Mouse (Mus musculus): ENCODE measurements around the gene Ndrg4.

The Ndrg4 gene

GRCm38 (mm10) chr8:95678024-95678611 lies 1.3 kb downstream of the Ndrg4 start:
- peak; percentile 72 to 78 for DNase-seq (ENCODE audit: low spot score in 2 of 2)

- peak; percentile 90 for DNase-seq (ENCODE audit: low spot score in 2 of 2)
Observed at GRCm38 (mm10) chr8:95688073-95688672, 11.4 kb downstream of the Ndrg4 start.

- no peak for DNase-seq (ENCODE audit: low spot score in 2 of 2)
Observed at GRCm38 (mm10) chr8:95690929-95691541, 14.3 kb downstream of the Ndrg4 start.

GRCm38 (mm10) chr8:95694631-95695030 lies 17.9 kb downstream of the Ndrg4 start:
- DNase-seq (ENCODE audit: low spot score in 2 of 2), result peak; percentile 63 to 72

GRCm38 (mm10) chr8:95696661-95697060 lies 19.9 kb downstream of the Ndrg4 start:
- no peak for DNase-seq (ENCODE audit: low spot score in 2 of 2)

- peak; percentile 90 to 94 for DNase-seq (ENCODE audit: low spot score in 2 of 2)
Observed at GRCm38 (mm10) chr8:95697128-95697527, 20.3 kb downstream of the Ndrg4 start.

- DNase-seq (ENCODE audit: low spot score in 2 of 2), result no peak
Observed at GRCm38 (mm10) chr8:95698179-95698578, 21.4 kb downstream of the Ndrg4 start.

GRCm38 (mm10) chr8:95700282-95700681 lies 23.5 kb downstream of the Ndrg4 start:
- DNase-seq (ENCODE audit: low spot score in 2 of 2), result peak; percentile 89 to 94

GRCm38 (mm10) chr8:95701809-95702208 lies 25.0 kb downstream of the Ndrg4 start:
- peak in 1 of 2 experiments; percentile 49 for DNase-seq (ENCODE audit: low spot score in 2 of 2)

- peak; percentile 97 to 98 for DNase-seq (ENCODE audit: low spot score in 2 of 2)
Observed at GRCm38 (mm10) chr8:95702480-95703446, 26.0 kb downstream of the Ndrg4 start.

- peak; percentile 94 for DNase-seq (ENCODE audit: low spot score in 2 of 2)
Observed at GRCm38 (mm10) chr8:95703461-95704260, 26.9 kb downstream of the Ndrg4 start.

GRCm38 (mm10) chr8:95704538-95704937 lies 27.8 kb downstream of the Ndrg4 start:
- peak; percentile 31 to 43 for DNase-seq (ENCODE audit: low spot score in 2 of 2)

- peak; percentile 28 to 30 for DNase-seq (ENCODE audit: low spot score in 2 of 2)
Observed at GRCm38 (mm10) chr8:95709579-95709978, 32.8 kb downstream of the Ndrg4 start.

GRCm38 (mm10) chr8:95711029-95711428 lies 34.2 kb downstream of the Ndrg4 start:
- DNase-seq (ENCODE audit: low spot score in 2 of 2), result peak; percentile 30 to 33

GRCm38 (mm10) chr8:95712395-95712794 lies 35.6 kb downstream of the Ndrg4 start:
- DNase-seq (ENCODE audit: low spot score in 2 of 2), result peak; percentile 19 to 33

GRCm38 (mm10) chr8:95713100-95714010 lies 36.6 kb downstream of the Ndrg4 start:
- DNase-seq (ENCODE audit: low spot score in 2 of 2), result peak; percentile 68 to 71

- DNase-seq (ENCODE audit: low spot score in 2 of 2), result peak in 1 of 2 experiments; percentile 29
Observed at GRCm38 (mm10) chr8:95714367-95714766, 37.6 kb downstream of the Ndrg4 start.

GRCm38 (mm10) chr8:95714837-95715413 lies 38.1 kb downstream of the Ndrg4 start:
- DNase-seq (ENCODE audit: low spot score in 2 of 2), result peak in 1 of 2 experiments; percentile 40

GRCm38 (mm10) chr8:95715676-95716531 lies 39.1 kb downstream of the Ndrg4 start, which contains the start of gene Setd6:
Gene Setd6, plus strand, starts transcription at chr8:95715881.
- peak; percentile 91 to 92 for DNase-seq (ENCODE audit: low spot score in 2 of 2)

All from right cerebral cortex, postnatal 10 days (tissue).